ENCODE assay signal across 22 mouse cellular contexts in genomic region chr2:92440432-92440831, GRCm38 (mm10).
"Had no signal": no experiment of that assay in that cellular context is flagged by ENCODE, and none has a peak within 500 bp of the region (broad histone marks: within the 10 kb centered on the region; RNA-seq: fewer than 3 reads in every experiment).

No protein-coding gene starts in this region.

- H3K4me3 ChIP-seq: heart, adult 2 months; heart, embryonic 13.5 days; heart, embryonic 15.5 days; hindbrain, embryonic 13.5 days; hindbrain, embryonic 15.5 days; layer of hippocampus, adult 2 months; liver, embryonic 13.5 days had no signal

- H3K4me2 ChIP-seq: heart, embryonic 11.5 days; heart, embryonic 13.5 days; heart, embryonic 15.5 days; hindbrain, embryonic 13.5 days; hindbrain, embryonic 15.5 days; liver, embryonic 11.5 days; liver, embryonic 13.5 days had no signal

- H3K9ac ChIP-seq: forebrain, postnatal 0 days; heart, embryonic 13.5 days; heart, embryonic 15.5 days; hindbrain, embryonic 13.5 days; hindbrain, embryonic 15.5 days; liver, embryonic 13.5 days had no signal

- H3K27ac ChIP-seq: heart, adult 2 months; heart, embryonic 13.5 days; heart, embryonic 15.5 days; hindbrain, embryonic 13.5 days; hindbrain, embryonic 15.5 days; hindbrain, postnatal 0 days; liver, embryonic 13.5 days had no signal

- H3K9me3 ChIP-seq: heart, embryonic 13.5 days; heart, embryonic 15.5 days; hindbrain, embryonic 13.5 days; hindbrain, embryonic 15.5 days; liver, embryonic 13.5 days had no signal

- ATAC-seq: forebrain, postnatal 0 days; hindbrain, postnatal 0 days had no signal

- H3K27me3 ChIP-seq: heart, embryonic 15.5 days had no signal

- DNase-seq: forebrain, postnatal 0 days; gastrocnemius, postnatal 14 days; gastrocnemius, postnatal 36 days; heart, adult 11 months; heart, adult 2 months; heart, postnatal 14 days; heart, postnatal 36 days; kidney, adult 18-20 months; kidney, adult 8-10 months; kidney, postnatal 10 days; kidney, postnatal 25 days; kidney, postnatal 4 days; liver; liver, embryonic 13.5 days had no signal

- H3K36me3 ChIP-seq: heart, embryonic 13.5 days; heart, embryonic 15.5 days; hindbrain, embryonic 13.5 days; hindbrain, embryonic 15.5 days; liver, embryonic 13.5 days had no signal
